Mouse (Mus musculus): ENCODE measurements around the gene Mei1.
A peak's percentile ranks its signal among the peaks of the same experiment; 100 is the strongest.

Mei1 gene

DNA sequence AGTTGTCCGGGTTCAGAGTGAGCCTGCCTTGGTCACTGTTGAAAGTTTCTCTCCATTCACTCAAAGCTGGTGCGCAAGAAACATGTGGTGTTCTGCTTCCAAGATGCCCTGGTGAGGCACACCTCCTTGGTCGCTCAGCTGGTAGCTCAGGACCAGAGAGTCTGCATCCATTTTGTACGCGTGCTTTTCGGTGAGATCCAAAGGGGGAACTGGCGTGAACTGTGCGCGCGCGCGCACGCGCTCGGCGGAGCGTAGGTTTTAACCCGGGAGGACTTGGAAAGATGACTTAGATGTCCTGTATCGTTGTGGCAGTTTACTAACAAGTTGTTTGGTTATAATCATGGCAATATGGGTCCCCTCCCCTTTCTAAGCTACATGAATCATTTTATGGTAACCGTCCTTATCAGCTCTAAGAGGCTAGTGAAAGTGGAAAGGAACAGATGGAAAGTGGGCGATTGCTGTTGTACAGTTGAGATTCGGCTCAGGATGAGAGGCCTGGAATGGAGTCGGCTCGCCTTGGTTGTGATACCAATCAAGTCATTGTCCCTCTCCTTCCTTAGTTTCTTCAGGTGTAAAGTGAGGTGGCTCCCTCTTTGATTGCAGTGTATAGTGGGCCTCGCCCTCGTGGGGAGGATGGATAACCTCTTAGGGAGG is 2.1 kb downstream of the Mei1 start:
- Histone ChIP-seq H3K4me1 (replicated peaks; ENCODE audit: low read depth, low read length) (peaks cover 15% of the 10 kb centered on the region), H3K27me3 (ENCODE audit: insufficient read depth, low read length) (peaks cover 67% of the 10 kb centered on the region), H3K9me3 (ENCODE audit: low read length) (peaks cover 10% of the 10 kb centered on the region; the same call in 1 of the 2 replicates), H3K4me3 (replicated peaks; ENCODE audit: low read length) (no peak overlapping the region), H3K36me3 (ENCODE audit: insufficient read depth, low read length) (no peaks in the 10 kb centered on the region)
- TF ChIP-seq NANOG (IDR thresholded peaks at IDR 0.05; ENCODE audit: borderline replicate concordance, low read length) = no peak
- TF ChIP-seq CTCF (conservative IDR thresholded peaks at IDR 0.05; ENCODE audit: low read length) = no peak
- TF ChIP-seq POU5F1 (IDR thresholded peaks at IDR 0.05; ENCODE audit: borderline replicate concordance, low read length) = no peak

DNA sequence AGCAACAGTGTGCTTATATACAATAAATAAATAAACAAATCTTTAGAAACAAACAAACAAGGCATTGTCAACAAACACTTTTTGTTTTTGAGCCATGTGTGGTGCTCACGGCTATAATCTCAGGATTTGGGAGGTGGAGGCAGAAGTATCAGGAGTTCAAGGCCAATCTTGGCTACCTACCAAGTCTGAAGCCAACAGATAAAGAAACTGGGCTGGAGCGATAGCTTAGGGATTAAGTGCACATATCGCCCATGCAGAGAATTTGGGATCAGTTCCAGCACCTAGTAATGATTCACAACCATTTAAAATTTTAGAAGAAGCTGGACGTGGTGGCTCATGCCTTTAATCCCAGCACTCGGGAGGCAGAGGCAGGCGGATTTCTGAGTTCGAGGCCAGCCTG is 3.7 kb downstream of the Mei1 start:
- Histone ChIP-seq H3K36me3 (ENCODE audit: insufficient read depth, low read length) (no peaks in the 10 kb centered on the region), H3K27me3 (ENCODE audit: insufficient read depth, low read length) (peaks cover 52% of the 10 kb centered on the region), H3K4me1 (replicated peaks; ENCODE audit: low read depth, low read length) (peaks cover 15% of the 10 kb centered on the region), H3K9me3 (ENCODE audit: low read length) (peaks cover 10% of the 10 kb centered on the region; the same call in 1 of the 2 replicates), H3K4me3 (replicated peaks; ENCODE audit: low read length) (no peak overlapping the region)
- TF ChIP-seq POU5F1 (IDR thresholded peaks at IDR 0.05; ENCODE audit: borderline replicate concordance, low read length) = no peak
- no peak for TF ChIP-seq CTCF (conservative IDR thresholded peaks at IDR 0.05; ENCODE audit: low read length)

DNA sequence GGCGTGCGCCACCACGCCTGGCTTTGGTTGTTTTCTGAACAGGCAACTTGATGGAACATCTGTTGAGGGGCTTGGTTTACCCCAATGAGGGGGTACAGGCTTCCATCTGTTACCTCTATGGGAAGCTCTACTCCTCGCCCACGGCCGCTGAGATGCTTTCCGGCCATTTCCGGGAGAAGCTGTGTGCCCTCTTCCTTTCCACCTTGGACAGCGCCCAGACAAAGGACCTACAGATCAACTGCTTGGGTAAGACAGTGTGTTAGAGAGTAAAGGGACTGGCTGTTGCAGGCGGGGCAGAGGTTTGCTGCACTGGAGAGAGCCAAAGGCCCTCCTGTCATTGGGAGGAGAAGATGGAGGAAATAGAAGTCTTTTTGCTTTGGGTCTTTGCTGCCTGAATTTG is 10.1 kb downstream of the Mei1 start:
- Histone ChIP-seq H3K4me3 (replicated peaks; ENCODE audit: low read length) (no peak overlapping the region), H3K9me3 (ENCODE audit: low read length) (no peaks in the 10 kb centered on the region), H3K4me1 (replicated peaks; ENCODE audit: low read depth, low read length) (no peaks in the 10 kb centered on the region), H3K27me3 (ENCODE audit: insufficient read depth, low read length) (peaks cover 10% of the 10 kb centered on the region; the same call in 1 of the 2 replicates), H3K36me3 (ENCODE audit: insufficient read depth, low read length) (no peaks in the 10 kb centered on the region)
- TF ChIP-seq NANOG (IDR thresholded peaks at IDR 0.05; ENCODE audit: borderline replicate concordance, low read length) (no peak), CTCF (conservative IDR thresholded peaks at IDR 0.05; ENCODE audit: low read length) (no peak), POU5F1 (IDR thresholded peaks at IDR 0.05; ENCODE audit: borderline replicate concordance, low read length) (no peak)

DNA sequence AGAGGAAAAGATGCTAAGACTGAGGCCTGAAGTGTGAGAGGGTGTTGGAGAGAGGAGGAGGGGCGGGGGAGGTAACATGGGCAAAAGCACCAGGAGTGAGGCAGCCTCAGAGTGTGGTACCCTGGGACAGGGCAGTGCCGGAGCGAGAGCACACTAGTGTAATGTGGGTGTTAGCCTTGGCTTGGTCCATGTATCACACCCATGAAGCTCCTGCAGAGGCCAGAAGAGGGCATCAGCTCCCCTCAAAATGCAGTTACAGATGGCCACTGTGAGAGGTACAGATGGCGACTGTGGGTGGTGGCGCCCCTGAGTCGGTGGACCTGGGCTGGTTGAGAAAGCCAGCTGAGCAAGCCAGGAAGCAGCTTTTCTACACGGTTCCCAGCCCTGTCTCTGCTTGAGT is 11.4 kb downstream of the Mei1 start:
- Histone ChIP-seq H3K36me3 (ENCODE audit: insufficient read depth, low read length) (no peaks in the 10 kb centered on the region), H3K4me3 (replicated peaks; ENCODE audit: low read length) (no peak overlapping the region), H3K9me3 (ENCODE audit: low read length) (no peaks in the 10 kb centered on the region), H3K4me1 (replicated peaks; ENCODE audit: low read depth, low read length) (no peaks in the 10 kb centered on the region), H3K27me3 (ENCODE audit: insufficient read depth, low read length) (peaks cover 17% of the 10 kb centered on the region; the same call in 1 of the 2 replicates)
- TF ChIP-seq POU5F1 (IDR thresholded peaks at IDR 0.05; ENCODE audit: borderline replicate concordance, low read length) (no peak), CTCF (conservative IDR thresholded peaks at IDR 0.05; ENCODE audit: low read length) (no peak), NANOG (IDR thresholded peaks at IDR 0.05; ENCODE audit: borderline replicate concordance, low read length) (no peak)

DNA sequence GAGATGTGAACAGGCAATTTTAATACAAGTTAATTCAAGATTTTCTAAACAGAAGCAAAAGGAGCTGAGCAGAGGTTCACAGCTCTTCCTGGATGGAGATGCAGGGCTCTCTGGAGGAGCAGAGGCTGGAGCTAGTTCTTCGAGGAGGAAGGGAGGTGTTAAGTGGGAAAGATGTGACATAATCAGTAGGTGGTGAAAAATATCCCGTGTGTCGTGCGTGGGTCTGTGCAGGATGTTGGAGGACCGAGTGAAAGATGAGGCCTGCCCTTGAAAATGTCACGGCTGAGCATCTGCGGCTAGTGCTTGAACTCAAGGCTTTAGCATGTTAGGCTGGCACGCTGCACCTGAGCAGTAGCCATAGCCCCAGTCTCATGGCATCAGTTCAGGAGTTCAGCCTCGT is 15.8 kb downstream of the Mei1 start:
- no peak overlapping the region for H3K4me3 ChIP-seq (replicated peaks; ENCODE audit: low read length)
- H3K27me3 ChIP-seq (ENCODE audit: insufficient read depth, low read length) = peaks cover 22% of the 10 kb centered on the region; the same call in 1 of the 2 replicates
- TF ChIP-seq CTCF (conservative IDR thresholded peaks at IDR 0.05; ENCODE audit: low read length) = no peak
- TF ChIP-seq NANOG (IDR thresholded peaks at IDR 0.05; ENCODE audit: borderline replicate concordance, low read length) = no peak
- TF ChIP-seq POU5F1 (IDR thresholded peaks at IDR 0.05; ENCODE audit: borderline replicate concordance, low read length) = no peak
- H3K4me1 ChIP-seq (replicated peaks; ENCODE audit: low read depth, low read length) = peaks cover 11% of the 10 kb centered on the region
- no peaks in the 10 kb centered on the region for H3K9me3 ChIP-seq (ENCODE audit: low read length)
- H3K36me3 ChIP-seq (ENCODE audit: insufficient read depth, low read length) = no peaks in the 10 kb centered on the region

DNA sequence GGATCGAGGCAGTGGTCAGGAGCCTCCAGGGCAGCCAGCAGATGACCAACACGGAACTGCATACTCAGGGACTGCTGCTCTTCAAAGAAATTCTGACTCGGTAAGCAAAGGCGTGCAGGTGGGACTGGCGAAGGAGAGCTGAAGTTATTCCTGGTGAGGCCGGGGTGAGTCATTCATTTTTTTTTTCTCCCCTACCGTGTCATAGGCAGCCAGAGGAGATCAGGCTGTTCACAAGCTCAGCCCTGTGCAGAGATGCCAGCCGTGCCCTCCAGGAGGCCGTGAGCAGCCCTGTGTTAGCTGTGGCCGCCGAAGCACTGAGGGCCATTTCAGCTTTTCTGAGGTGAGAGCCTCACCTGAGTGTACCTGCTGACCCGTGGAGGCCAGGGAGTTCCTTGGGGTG is 16.3 kb downstream of the Mei1 start:
- Histone ChIP-seq H3K4me3 (replicated peaks; ENCODE audit: low read length) (no peak overlapping the region), H3K27me3 (ENCODE audit: insufficient read depth, low read length) (peaks cover 22% of the 10 kb centered on the region; the same call in 1 of the 2 replicates), H3K4me1 (replicated peaks; ENCODE audit: low read depth, low read length) (peaks cover 11% of the 10 kb centered on the region), H3K9me3 (ENCODE audit: low read length) (no peaks in the 10 kb centered on the region), H3K36me3 (ENCODE audit: insufficient read depth, low read length) (no peaks in the 10 kb centered on the region)
- TF ChIP-seq NANOG (IDR thresholded peaks at IDR 0.05; ENCODE audit: borderline replicate concordance, low read length) (no peak), CTCF (conservative IDR thresholded peaks at IDR 0.05; ENCODE audit: low read length) (no peak), POU5F1 (IDR thresholded peaks at IDR 0.05; ENCODE audit: borderline replicate concordance, low read length) (no peak)

DNA sequence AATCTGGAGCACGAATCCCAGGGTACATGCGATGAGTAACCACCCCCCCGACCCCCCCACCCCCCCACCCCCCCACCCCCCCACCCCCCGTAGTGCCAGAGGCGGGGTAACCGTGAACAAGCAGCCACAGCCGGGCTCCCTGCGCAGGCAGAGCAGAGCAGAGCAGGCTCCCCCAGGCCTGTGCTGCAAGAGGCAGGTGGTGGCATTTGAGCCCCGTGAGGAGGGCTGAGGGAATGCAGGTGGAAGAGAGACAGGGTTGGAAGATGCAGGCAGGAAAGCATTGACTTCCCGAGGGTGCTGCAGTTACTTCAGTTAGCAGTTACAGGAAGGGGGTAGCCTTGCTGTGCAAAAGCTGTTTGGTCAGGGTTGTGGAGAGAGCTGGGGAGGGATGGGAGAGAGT is 17.5 kb downstream of the Mei1 start:
- no peak overlapping the region for H3K4me3 ChIP-seq (replicated peaks; ENCODE audit: low read length)
- H3K27me3 ChIP-seq (ENCODE audit: insufficient read depth, low read length) = peaks cover 25% of the 10 kb centered on the region; the same call in 1 of the 2 replicates
- H3K36me3 ChIP-seq (ENCODE audit: insufficient read depth, low read length) = no peaks in the 10 kb centered on the region
- TF ChIP-seq NANOG (IDR thresholded peaks at IDR 0.05; ENCODE audit: borderline replicate concordance, low read length) (no peak), CTCF (conservative IDR thresholded peaks at IDR 0.05; ENCODE audit: low read length) (peak; percentile 12; the same call in 1 of the 2 replicates)
- peaks cover 11% of the 10 kb centered on the region for H3K4me1 ChIP-seq (replicated peaks; ENCODE audit: low read depth, low read length)
- no peaks in the 10 kb centered on the region for H3K9me3 ChIP-seq (ENCODE audit: low read length)

DNA sequence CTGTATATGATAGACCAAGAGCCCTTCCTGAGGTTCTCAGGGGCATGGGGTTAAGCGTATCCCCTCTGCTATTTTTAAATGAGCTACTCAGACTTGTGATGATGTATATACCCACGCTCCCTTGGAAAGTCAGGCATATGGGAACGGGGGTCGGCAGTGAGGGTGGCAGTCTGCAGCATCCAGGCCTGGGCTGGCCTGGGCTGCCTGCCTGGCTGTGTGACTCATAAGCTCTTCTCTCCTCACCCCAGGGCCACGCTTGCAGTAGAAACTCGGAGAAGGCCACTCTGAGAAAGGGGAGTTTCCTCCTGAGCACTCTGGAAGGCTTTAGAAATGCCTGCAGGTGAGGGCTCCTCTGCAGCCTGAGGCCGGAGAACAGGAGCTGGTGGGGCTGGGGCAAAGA is 21.3 kb downstream of the Mei1 start:
- no peak overlapping the region for H3K4me3 ChIP-seq (replicated peaks; ENCODE audit: low read length)
- H3K27me3 ChIP-seq (ENCODE audit: insufficient read depth, low read length) = peaks cover 15% of the 10 kb centered on the region; the same call in 1 of the 2 replicates
- H3K9me3 ChIP-seq (ENCODE audit: low read length) = no peaks in the 10 kb centered on the region
- no peak for TF ChIP-seq CTCF (conservative IDR thresholded peaks at IDR 0.05; ENCODE audit: low read length)
- no peak for TF ChIP-seq NANOG (IDR thresholded peaks at IDR 0.05; ENCODE audit: borderline replicate concordance, low read length)
- no peak for TF ChIP-seq POU5F1 (IDR thresholded peaks at IDR 0.05; ENCODE audit: borderline replicate concordance, low read length)
- H3K36me3 ChIP-seq (ENCODE audit: insufficient read depth, low read length) = no peaks in the 10 kb centered on the region
- peaks cover 11% of the 10 kb centered on the region for H3K4me1 ChIP-seq (replicated peaks; ENCODE audit: low read depth, low read length)

Measured in E14TG2a.4 (cell line).